Mouse (Mus musculus) E14TG2a.4 (cell line): Measurements from ENCODE around the gene Slc17a8.

Experiments
- H3K27me3 ChIP-seq: 2 replicates; pipeline ENCODE4 v1.6.1; 2014; ENCODE audit warnings: low read length, control low read depth; ENCODE audit not compliant: insufficient read depth
- H3K36me3 ChIP-seq: 2 replicates; pipeline ENCODE4 v1.6.1; 2014; ENCODE audit warnings: low read length, control low read depth; ENCODE audit not compliant: insufficient read depth
- H3K4me1 ChIP-seq: replicated peaks from 2 replicates; pipeline ENCODE4 v1.6.1; 2014; ENCODE audit warnings: low read depth, low read length, control low read depth
- H3K4me3 ChIP-seq: replicated peaks from 2 replicates; pipeline ENCODE4 v1.5.1; 2014; ENCODE audit warnings: mild to moderate bottlenecking, low read length
- H3K9me3 ChIP-seq: 2 replicates; pipeline ENCODE4 v1.6.1; 2014; ENCODE audit warnings: low read length, control low read depth
- CTCF ChIP-seq: conservative IDR thresholded peaks from 2 replicates; pipeline ENCODE4 v1.5.1; 2014; ENCODE audit warnings: low read length
- NANOG ChIP-seq: IDR thresholded peaks from 2 replicates; pipeline ENCODE4 v1.6.1; 2014; ENCODE audit warnings: borderline replicate concordance, low read length, mixed read lengths
- POU5F1 ChIP-seq: IDR thresholded peaks from 2 replicates; pipeline ENCODE4 v1.6.1; 2014; ENCODE audit warnings: low read length, borderline replicate concordance

Gene Slc17a8

GRCm38 (mm10) chr10:89599311-89599710 is 21.7 kb downstream of the Slc17a8 start:
- TF ChIP-seq NANOG (no peak), POU5F1 (no peak), CTCF (no peak)
- no peaks in the 10 kb centered on the region for H3K36me3 ChIP-seq

GRCm38 (mm10) chr10:89597275-89597674 is 23.8 kb downstream of the Slc17a8 start:
- no peaks in the 10 kb centered on the region for H3K36me3 ChIP-seq
- H3K4me3 ChIP-seq: no peak overlapping the region
- TF ChIP-seq NANOG (no peak), CTCF (no peak), POU5F1 (no peak)
- no peaks in the 10 kb centered on the region for H3K4me1 ChIP-seq
- H3K9me3 ChIP-seq: no peaks in the 10 kb centered on the region
- H3K27me3 ChIP-seq: no peaks in the 10 kb centered on the region

More at GRCm38 (mm10) chr10:89599311-89599710, 21.7 kb downstream of the Slc17a8 start:
- no peaks in the 10 kb centered on the region for H3K4me1 ChIP-seq
- no peaks in the 10 kb centered on the region for H3K27me3 ChIP-seq
- H3K4me3 ChIP-seq: no peak overlapping the region
- no peaks in the 10 kb centered on the region for H3K9me3 ChIP-seq

- no peaks in the 10 kb centered on the region for H3K36me3 ChIP-seq
- H3K4me1 ChIP-seq: no peaks in the 10 kb centered on the region
- no peaks in the 10 kb centered on the region for H3K9me3 ChIP-seq
- H3K4me3 ChIP-seq: no peak overlapping the region
- H3K27me3 ChIP-seq: no peaks in the 10 kb centered on the region
- TF ChIP-seq CTCF (no peak), NANOG (no peak), POU5F1 (no peak)
These were observed 25.1 kb downstream of the Slc17a8 start for GRCm38 (mm10) chr10:89595935-89596334.

- no peaks in the 10 kb centered on the region for H3K9me3 ChIP-seq
- H3K27me3 ChIP-seq: no peaks in the 10 kb centered on the region
- TF ChIP-seq CTCF: no peak
- TF ChIP-seq NANOG: no peak
- no peak for TF ChIP-seq POU5F1
- no peaks in the 10 kb centered on the region for H3K36me3 ChIP-seq
- no peaks in the 10 kb centered on the region for H3K4me1 ChIP-seq
- H3K4me3 ChIP-seq: no peak overlapping the region
These were observed 25.5 kb downstream of the Slc17a8 start for GRCm38 (mm10) chr10:89595514-89595913.

GRCm38 (mm10) chr10:89594309-89594708 is 26.7 kb downstream of the Slc17a8 start:
- Histone ChIP-seq H3K4me1 (no peaks in the 10 kb centered on the region), H3K9me3 (no peaks in the 10 kb centered on the region), H3K4me3 (no peak overlapping the region), H3K36me3 (no peaks in the 10 kb centered on the region), H3K27me3 (no peaks in the 10 kb centered on the region)
- TF ChIP-seq NANOG (no peak), POU5F1 (no peak), CTCF (no peak)

GRCm38 (mm10) chr10:89592797-89593196 is 28.3 kb downstream of the Slc17a8 start:
- no peaks in the 10 kb centered on the region for H3K36me3 ChIP-seq
- no peaks in the 10 kb centered on the region for H3K27me3 ChIP-seq
- H3K4me3 ChIP-seq: no peak overlapping the region
- TF ChIP-seq NANOG: no peak
- no peak for TF ChIP-seq POU5F1
- TF ChIP-seq CTCF: no peak
- no peaks in the 10 kb centered on the region for H3K9me3 ChIP-seq
- H3K4me1 ChIP-seq: no peaks in the 10 kb centered on the region

GRCm38 (mm10) chr10:89589877-89590276 is 31.2 kb downstream of the Slc17a8 start:
- H3K36me3 ChIP-seq: no peaks in the 10 kb centered on the region
- no peak for TF ChIP-seq NANOG
- H3K4me3 ChIP-seq: no peak overlapping the region
- H3K4me1 ChIP-seq: no peaks in the 10 kb centered on the region
- H3K27me3 ChIP-seq: no peaks in the 10 kb centered on the region
- 0 out of 2 replicates have a peak, but pooled peaks cover 4% of the 10 kb centered on the region for H3K9me3 ChIP-seq

- no peak for TF ChIP-seq NANOG
- TF ChIP-seq POU5F1: no peak
- TF ChIP-seq CTCF: no peak
- Histone ChIP-seq H3K4me3 (no peak overlapping the region), H3K4me1 (no peaks in the 10 kb centered on the region), H3K27me3 (no peaks in the 10 kb centered on the region), H3K36me3 (no peaks in the 10 kb centered on the region), H3K9me3 (0 out of 2 replicates have a peak, but pooled peaks cover 4% of the 10 kb centered on the region)
These were observed 32.3 kb downstream of the Slc17a8 start for GRCm38 (mm10) chr10:89588708-89589107.

- TF ChIP-seq POU5F1 (no peak), NANOG (no peak), CTCF (no peak)
- no peak overlapping the region for H3K4me3 ChIP-seq
- H3K36me3 ChIP-seq: no peaks in the 10 kb centered on the region
- H3K4me1 ChIP-seq: no peaks in the 10 kb centered on the region
- no peaks in the 10 kb centered on the region for H3K27me3 ChIP-seq
- H3K9me3 ChIP-seq: 0 out of 2 replicates have a peak, but pooled peaks cover 4% of the 10 kb centered on the region
These were observed 36.3 kb downstream of the Slc17a8 start for GRCm38 (mm10) chr10:89584709-89585108.
